Mouse (Mus musculus): ENCODE data around the gene Flrt2.

DNA sequence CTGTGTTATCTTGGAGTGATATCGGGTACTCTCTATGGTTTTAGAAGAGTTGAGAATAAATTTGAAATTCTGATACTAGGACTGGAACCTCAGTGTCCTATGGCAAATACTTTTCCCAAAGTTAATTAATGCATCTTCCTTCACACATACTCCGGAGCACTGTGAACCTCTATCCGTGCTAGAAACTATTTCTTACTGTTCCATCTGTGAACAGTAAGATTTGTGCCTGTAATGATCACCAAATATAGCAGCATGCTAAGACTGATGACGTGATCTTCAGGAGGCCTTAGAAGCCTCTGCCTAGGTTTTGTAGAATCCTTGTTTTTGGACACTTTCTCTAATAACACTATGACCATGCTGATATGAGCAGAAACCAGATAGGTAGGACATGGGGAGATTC, 35.4 kb upstream of the Flrt2 start:
- TF ChIP-seq CTCF (IDR thresholded peaks at IDR 0.05; ENCODE audit: low read depth, low read length), result no peak
- no peak for TF ChIP-seq POLR2A (IDR thresholded peaks at IDR 0.05; ENCODE audit: borderline replicate concordance, low read depth, low read length)
